Mouse (Mus musculus) C2C12 (cell line): ENCODE results near the gene Ankrd33. TPM values are rescaled to one million over a fixed set of nuclear protein-coding genes. Genes with fewer than 3 reads are reported as not detected.

Experiments
- H3K27me3 ChIP-seq: one replicate; pipeline ENCODE4 v1.6.1; 2011; ENCODE audit not compliant: control insufficient read depth, insufficient read depth, insufficient read length
- H3K36me3 ChIP-seq: one replicate; pipeline ENCODE4 v1.6.1; 2011; ENCODE audit not compliant: control insufficient read depth, insufficient read depth
- H3K4me3 ChIP-seq: one replicate; pipeline ENCODE4 v1.5.1; 2011; ENCODE audit warnings: mild to moderate bottlenecking, control low read depth; ENCODE audit not compliant: poor library complexity, insufficient read depth, severe bottlenecking
- H3K79me2 ChIP-seq: one replicate; pipeline ENCODE4 v1.6.1; 2011; ENCODE audit not compliant: control insufficient read depth, insufficient read depth
- H3K79me3 ChIP-seq: one replicate; pipeline ENCODE4 v1.6.1; 2011; ENCODE audit warnings: low read depth, control low read depth
- H3ac ChIP-seq: one replicate; pipeline ENCODE3; 2011; ENCODE audit warnings: low read depth; ENCODE audit not compliant: control insufficient read depth, insufficient read length
- CEBPB ChIP-seq: IDR thresholded peaks from one replicate; pipeline ENCODE4 v1.6.1; 2011; ENCODE audit warnings: low read depth, mild to moderate bottlenecking, control low read depth, moderate library complexity
- CTCF ChIP-seq: IDR thresholded peaks from one replicate; pipeline ENCODE4 v1.5.1; 2011; ENCODE audit not compliant: control insufficient read depth, insufficient read depth, insufficient read length
- FOSL1 ChIP-seq: IDR thresholded peaks from one replicate; pipeline ENCODE4 v1.8.0; 2011; ENCODE audit warnings: mild to moderate bottlenecking, low read length; ENCODE audit not compliant: poor library complexity, insufficient read depth, severe bottlenecking
- MAX ChIP-seq: IDR thresholded peaks from one replicate; pipeline ENCODE4 v1.6.1; 2011; ENCODE audit warnings: mild to moderate bottlenecking, control low read depth
- MYOD1 ChIP-seq: IDR thresholded peaks from one replicate; pipeline ENCODE4 v1.6.1; 2011; ENCODE audit warnings: low read depth; ENCODE audit not compliant: control insufficient read depth, insufficient read length
- MYOG ChIP-seq: IDR thresholded peaks from one replicate; pipeline ENCODE4 v1.6.1; 2011; ENCODE audit not compliant: control insufficient read depth, insufficient read length; ENCODE audit errors: extremely low read depth
- USF1 ChIP-seq: IDR thresholded peaks from one replicate; pipeline ENCODE4 v1.6.1; 2011; ENCODE audit warnings: low read depth, mild to moderate bottlenecking, control low read depth, moderate library complexity
- polyA plus RNA-seq: library from polyadenylated mRNA; unstranded; fragments of >200 nt; fragmentation: generic; extraction: Trizol; gene quantifications from one replicate; pipeline ENCODE4 v1.2.1, GENCODE M21; 2012; ENCODE audit warnings: missing spikeins

Gene Ankrd33
- polyA plus RNA-seq, 1 experiment, result not detected

DNA sequence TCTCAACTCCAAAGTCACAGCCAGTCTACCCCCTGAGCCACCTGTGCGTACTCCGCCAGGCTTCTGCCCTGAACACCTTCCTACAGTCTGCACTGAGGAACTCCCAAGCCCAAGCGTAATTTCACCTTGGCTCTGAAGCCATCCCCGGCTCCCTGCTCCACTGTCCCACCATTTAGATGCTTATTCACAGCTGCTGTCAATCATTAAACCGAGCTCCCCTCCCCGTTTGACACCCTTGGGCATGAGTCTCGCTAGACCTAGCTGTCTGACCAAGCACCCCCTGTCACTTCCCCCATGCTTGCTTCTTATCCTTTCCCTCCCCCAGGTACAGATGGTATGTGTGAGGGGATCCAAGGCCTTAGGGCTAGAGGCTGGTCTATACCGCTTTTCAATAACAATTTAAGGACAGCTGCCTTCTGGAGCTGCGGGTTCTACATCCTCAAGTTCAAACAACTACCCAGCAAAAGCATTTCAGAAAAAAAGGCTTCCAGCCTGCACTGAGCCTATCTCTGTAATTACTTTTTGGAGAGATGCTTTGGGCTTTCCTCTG is 45.8 kb upstream of the Ankrd33 start:
- peaks cover 74% of the 10 kb centered on the region for H3K27me3 ChIP-seq
- TF ChIP-seq MAX (no peak), MYOG (no peak), FOSL1 (no peak), CTCF (no peak), CEBPB (no peak), USF1 (no peak), MYOD1 (no peak)
- H3K79me2 ChIP-seq, result no peaks in the 10 kb centered on the region
- H3K36me3 ChIP-seq, result no peaks in the 10 kb centered on the region
- no peaks in the 10 kb centered on the region for H3K79me3 ChIP-seq
- H3K4me3 ChIP-seq, result no peak overlapping the region
- no peak overlapping the region for H3ac ChIP-seq

DNA sequence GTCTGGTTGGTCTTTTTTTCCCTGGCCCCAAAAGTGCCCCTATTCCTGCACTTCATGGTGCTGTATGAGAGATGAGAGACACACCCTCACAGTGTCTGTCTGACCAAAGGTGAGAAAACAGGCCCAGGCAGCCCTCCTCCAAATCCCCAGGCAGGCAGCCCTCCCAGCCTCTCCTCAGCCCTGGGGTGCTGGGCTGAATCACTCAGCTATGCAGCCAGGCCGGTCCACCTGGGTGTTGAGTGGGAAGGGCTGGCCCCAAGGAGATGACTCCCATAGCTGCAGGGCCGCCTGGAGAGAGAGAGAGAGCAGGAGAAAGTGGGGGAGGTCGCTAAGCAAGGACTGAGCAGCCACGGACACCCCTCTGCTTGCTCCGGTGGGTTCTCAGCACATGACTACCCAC is 44.8 kb upstream of the Ankrd33 start:
- no peaks in the 10 kb centered on the region for H3K79me3 ChIP-seq
- no peak for TF ChIP-seq MYOG
- no peak for TF ChIP-seq MAX
- no peak for TF ChIP-seq MYOD1
- TF ChIP-seq FOSL1, result no peak
- TF ChIP-seq USF1, result no peak
- TF ChIP-seq CEBPB, result no peak
- TF ChIP-seq CTCF, result no peak
- H3ac ChIP-seq, result no peak overlapping the region
- H3K79me2 ChIP-seq, result no peaks in the 10 kb centered on the region
- H3K36me3 ChIP-seq, result no peaks in the 10 kb centered on the region
- H3K27me3 ChIP-seq, result peaks cover 81% of the 10 kb centered on the region
- no peak overlapping the region for H3K4me3 ChIP-seq

DNA sequence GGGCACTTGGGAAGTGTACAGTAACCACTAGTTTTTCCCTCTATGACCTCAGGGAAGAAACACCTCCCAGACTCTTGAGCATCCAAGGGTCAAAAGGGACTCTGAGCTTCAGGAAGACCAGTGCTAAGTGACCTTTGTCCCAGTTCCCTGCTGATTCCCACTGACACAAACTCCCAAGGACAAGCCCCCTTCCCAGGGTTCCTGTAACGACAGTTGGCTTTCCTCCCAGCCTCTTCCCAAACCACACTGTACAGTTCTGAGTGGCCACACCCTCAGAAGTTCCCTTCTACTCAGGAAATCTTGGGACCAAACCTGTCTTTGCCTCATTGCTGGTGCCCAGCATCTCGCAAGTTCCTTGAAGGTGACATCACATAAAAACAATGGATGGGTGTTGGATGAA is 42.8 kb upstream of the Ankrd33 start:
- Histone ChIP-seq H3K79me2 (no peaks in the 10 kb centered on the region), H3K79me3 (no peaks in the 10 kb centered on the region), H3K4me3 (no peak overlapping the region), H3K36me3 (no peaks in the 10 kb centered on the region), H3ac (no peak overlapping the region), H3K27me3 (peaks cover 94% of the 10 kb centered on the region)
- TF ChIP-seq MAX (no peak), MYOD1 (no peak), MYOG (no peak), CEBPB (no peak), FOSL1 (no peak), USF1 (no peak), CTCF (no peak)

DNA sequence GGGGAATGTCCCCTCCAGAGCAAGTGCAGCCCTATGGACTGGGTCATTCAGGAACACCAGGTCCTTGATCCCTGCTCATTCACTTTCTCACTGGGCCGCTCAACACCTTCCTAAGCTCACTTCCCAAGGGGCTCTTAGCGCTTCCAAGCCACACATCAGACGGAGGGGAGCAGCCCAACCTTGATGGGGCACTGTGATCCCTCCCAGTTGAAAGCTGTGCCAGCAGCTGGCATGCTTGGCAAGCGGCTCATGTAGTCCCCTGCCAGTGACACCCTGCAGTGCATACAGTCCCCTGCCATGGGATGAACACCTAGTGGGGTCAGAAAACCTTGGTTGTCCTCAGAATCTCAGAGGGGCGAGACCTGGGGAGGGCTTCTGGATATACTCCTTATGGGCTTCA is 41.5 kb upstream of the Ankrd33 start:
- Histone ChIP-seq H3K79me2 (no peaks in the 10 kb centered on the region), H3K27me3 (peaks cover 96% of the 10 kb centered on the region), H3K79me3 (no peaks in the 10 kb centered on the region), H3ac (no peak overlapping the region), H3K36me3 (no peaks in the 10 kb centered on the region), H3K4me3 (no peak overlapping the region)
- TF ChIP-seq CEBPB (no peak), USF1 (no peak), MYOD1 (no peak), MAX (no peak), FOSL1 (no peak)

DNA sequence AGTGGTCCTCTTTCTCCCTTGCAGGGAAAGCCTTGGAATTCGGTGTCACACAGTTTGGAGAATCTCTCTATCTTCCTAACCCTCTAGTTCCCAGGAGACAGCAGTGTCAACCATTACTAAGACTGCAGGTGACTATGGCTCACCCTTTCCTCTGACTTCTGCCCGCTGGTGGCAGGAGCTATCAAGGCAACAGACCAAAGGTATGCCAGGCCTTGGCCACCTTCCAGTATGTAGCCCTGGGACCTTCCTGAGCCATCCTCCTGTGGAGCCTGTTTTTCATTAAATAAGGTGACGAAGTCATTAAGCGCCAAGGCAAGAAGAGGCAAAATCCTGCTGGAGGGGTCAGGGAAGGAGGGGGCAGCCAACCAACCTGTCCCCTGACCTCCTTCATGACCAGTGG is 40.4 kb upstream of the Ankrd33 start:
- peaks cover 95% of the 10 kb centered on the region for H3K27me3 ChIP-seq
- no peak overlapping the region for H3ac ChIP-seq
- TF ChIP-seq CEBPB (no peak), CTCF (no peak), MYOD1 (no peak), MAX (no peak), FOSL1 (no peak), USF1 (no peak), MYOG (no peak)
- no peaks in the 10 kb centered on the region for H3K79me3 ChIP-seq
- H3K4me3 ChIP-seq, result no peak overlapping the region
- H3K79me2 ChIP-seq, result no peaks in the 10 kb centered on the region
- no peaks in the 10 kb centered on the region for H3K36me3 ChIP-seq

DNA sequence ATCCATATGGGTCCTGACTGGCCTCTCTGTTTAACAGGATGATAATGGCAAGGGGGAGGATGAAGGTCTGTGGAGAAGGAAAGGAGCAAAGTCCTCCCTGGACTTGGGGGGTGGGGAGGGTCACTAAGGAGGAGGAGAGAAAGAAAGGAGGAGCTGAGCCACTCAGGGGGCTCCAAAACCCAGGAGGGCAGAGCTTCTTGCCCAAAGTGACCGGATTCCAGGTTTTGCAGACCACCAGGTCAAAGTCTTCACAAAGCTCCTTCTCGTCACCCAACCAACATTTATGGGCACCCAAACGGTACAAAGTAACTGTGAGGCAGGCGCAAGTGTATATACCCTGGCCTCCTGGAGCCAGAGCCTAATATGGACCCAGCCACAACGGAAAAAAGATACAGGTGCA is 39.9 kb upstream of the Ankrd33 start:
- H3K79me2 ChIP-seq, result no peaks in the 10 kb centered on the region
- no peak overlapping the region for H3ac ChIP-seq
- H3K36me3 ChIP-seq, result no peaks in the 10 kb centered on the region
- no peaks in the 10 kb centered on the region for H3K79me3 ChIP-seq
- H3K4me3 ChIP-seq, result no peak overlapping the region
- TF ChIP-seq FOSL1, result no peak
- no peak for TF ChIP-seq USF1
- TF ChIP-seq MYOD1, result no peak
- no peak for TF ChIP-seq CTCF
- TF ChIP-seq MAX, result no peak
- TF ChIP-seq MYOG, result no peak
- no peak for TF ChIP-seq CEBPB
- H3K27me3 ChIP-seq, result peaks cover 95% of the 10 kb centered on the region
